Mouse (Mus musculus): ENCODE measurements around the gene Scgb1b24.

DNA sequence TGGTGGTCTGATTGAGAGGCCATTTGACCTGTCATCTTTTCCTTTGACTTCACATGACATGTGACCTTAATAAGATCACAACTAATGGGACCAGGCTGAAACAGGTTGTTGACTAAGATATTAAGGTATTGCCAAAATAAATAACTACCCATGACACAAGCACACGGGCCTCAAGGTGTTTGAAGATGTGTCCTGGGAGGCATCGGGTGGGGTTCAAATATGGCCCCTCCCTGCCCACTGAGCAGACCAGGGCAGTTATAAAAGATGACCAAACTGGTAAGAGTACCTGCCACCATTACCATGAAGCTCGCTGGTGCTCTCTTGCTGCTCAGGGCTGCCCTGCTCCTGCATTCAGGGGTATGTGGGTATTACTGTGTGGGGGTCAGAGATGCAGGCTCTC is at the start of gene Scgb1b24:
- no peak for TF ChIP-seq POLR2A (IDR thresholded peaks at IDR 0.05; ENCODE audit: low read depth, low read length)
- TF ChIP-seq CTCF (IDR thresholded peaks at IDR 0.05; ENCODE audit: borderline replicate concordance, insufficient read depth, low read length): no peak
